Mouse (Mus musculus): Measurements from ENCODE around the gene Mgat4a. TPM values are rescaled to one million over a fixed set of nuclear protein-coding genes. Genes with fewer than 3 reads are reported as not detected.
"Not testable (repeated sequence)": the region's sequence is repeated elsewhere in the genome, so short reads cannot be mapped to it uniquely, and the experiment has no call there.

The Mgat4a gene
- polyA plus RNA-seq, 1 experiment from 2014 or later, result 7.0 TPM

DNA sequence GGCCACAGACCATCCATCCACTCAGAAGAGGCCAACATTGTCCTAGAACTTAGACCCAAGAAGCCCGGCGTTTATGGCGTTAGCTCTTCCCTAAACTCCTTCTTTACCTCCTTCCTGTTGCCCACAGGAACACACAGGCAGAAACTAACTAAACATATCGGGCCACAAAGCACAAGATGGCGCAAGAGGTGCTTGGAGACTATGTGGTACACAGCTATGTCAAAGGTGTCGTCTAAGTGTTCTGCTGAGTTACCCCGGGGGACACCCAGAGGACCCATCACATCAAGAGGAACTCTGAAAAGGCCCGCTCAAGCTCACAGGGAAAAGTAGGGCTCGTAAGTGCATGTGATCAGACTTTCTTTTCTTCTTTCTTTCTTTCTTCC lies 35.5 kb downstream of the Mgat4a start:
- no peaks in the 10 kb centered on the region for H3K36me3 ChIP-seq (ENCODE audit: control insufficient read depth, insufficient read depth, low read length)
- H3K27ac ChIP-seq (ENCODE audit: low read depth, low read length), result no peak overlapping the region
- H3K4me3 ChIP-seq (ENCODE audit: low read depth, low read length), result no peak overlapping the region
- DNase-seq (ENCODE audit: low spot score) (no peak), ATAC-seq (no peak)
- no peaks in the 10 kb centered on the region for H3K4me1 ChIP-seq (ENCODE audit: control insufficient read depth, insufficient read depth, low read length)
- H3K4me2 ChIP-seq (ENCODE audit: low read length), result no peak overlapping the region
- H3K9ac ChIP-seq (ENCODE audit: low read length), result no peak overlapping the region
- 95% methylated on average over 9 of the region's 9 CpGs for WGBS
- H3K9me3 ChIP-seq (replicated peaks; ENCODE audit: control insufficient read depth, low read length), result no peaks in the 10 kb centered on the region
- H3K27me3 ChIP-seq (replicated peaks; ENCODE audit: control insufficient read depth, insufficient read depth, low read length), result no peaks in the 10 kb centered on the region

DNA sequence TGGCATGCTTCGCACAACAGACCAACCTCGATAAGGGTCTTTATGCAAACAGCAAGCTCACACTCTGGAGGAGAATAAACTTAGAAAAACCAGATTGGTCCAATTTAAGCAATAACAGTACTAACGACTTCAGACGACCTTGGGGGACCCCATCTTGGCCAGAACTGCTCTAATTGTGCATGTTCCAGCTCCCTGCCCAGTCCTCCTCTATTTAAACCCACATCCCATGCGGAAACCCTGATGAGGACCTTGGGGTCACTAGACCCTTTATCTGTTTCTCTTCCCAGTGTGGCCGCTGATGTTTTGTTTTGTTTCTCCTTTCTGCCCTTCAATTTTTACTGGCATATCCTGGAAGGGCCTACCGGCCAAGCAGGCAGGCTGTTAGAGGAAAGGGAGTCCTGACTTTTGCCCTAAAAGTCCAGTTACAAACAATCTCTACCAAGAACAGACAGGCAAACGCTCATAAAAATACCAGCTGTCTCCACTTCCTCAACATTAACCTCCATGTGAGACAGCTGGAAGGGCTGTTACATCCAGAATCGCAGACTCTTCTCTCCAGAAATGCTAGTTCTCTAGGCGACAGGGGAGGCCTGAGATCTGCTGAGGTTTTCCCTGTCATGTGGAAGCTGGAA lies 36.0 kb downstream of the Mgat4a start:
- H3K4me2 ChIP-seq (ENCODE audit: low read length), result no peak overlapping the region
- H3K27ac ChIP-seq (ENCODE audit: low read depth, low read length), result no peak overlapping the region
- H3K9me3 ChIP-seq (replicated peaks; ENCODE audit: control insufficient read depth, low read length), result no peaks in the 10 kb centered on the region
- WGBS, result 76% methylated on average over 10 of the region's 10 CpGs
- no peaks in the 10 kb centered on the region for H3K4me1 ChIP-seq (ENCODE audit: control insufficient read depth, insufficient read depth, low read length)
- DNase-seq (ENCODE audit: low spot score), result no peak
- H3K9ac ChIP-seq (ENCODE audit: low read length), result no peak overlapping the region
- no peaks in the 10 kb centered on the region for H3K36me3 ChIP-seq (ENCODE audit: control insufficient read depth, insufficient read depth, low read length)
- H3K27me3 ChIP-seq (replicated peaks; ENCODE audit: control insufficient read depth, insufficient read depth, low read length), result no peaks in the 10 kb centered on the region
- no peak overlapping the region for H3K4me3 ChIP-seq (ENCODE audit: low read depth, low read length)
- no peak for ATAC-seq

DNA sequence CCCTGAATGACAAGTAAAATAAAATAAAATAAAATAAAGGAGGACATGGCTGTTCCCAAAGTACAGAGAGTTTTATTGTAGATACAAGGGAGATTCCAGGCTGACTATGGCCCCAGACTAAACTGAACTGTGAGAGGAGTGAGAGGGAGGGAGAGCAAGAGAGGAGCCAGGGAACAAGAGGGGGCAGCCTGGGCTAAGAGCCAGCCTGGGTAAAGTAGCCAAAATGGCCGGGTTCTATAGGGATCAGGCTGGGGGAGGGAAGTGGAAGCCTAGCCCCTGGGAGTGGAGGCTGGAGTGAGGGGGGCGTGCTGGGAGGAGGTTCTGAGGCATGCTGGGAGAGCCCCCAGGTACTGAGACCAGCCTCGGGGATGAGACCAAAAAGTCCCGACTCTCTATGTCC lies 37.2 kb downstream of the Mgat4a start:
- ATAC-seq (no peak), DNase-seq (ENCODE audit: low spot score) (no peak)
- no peak overlapping the region for H3K9ac ChIP-seq (ENCODE audit: low read length)
- no peak overlapping the region for H3K4me3 ChIP-seq (ENCODE audit: low read depth, low read length)
- WGBS, result 72% methylated on average over 4 of the region's 4 CpGs
- H3K4me1 ChIP-seq (ENCODE audit: control insufficient read depth, insufficient read depth, low read length), result no peaks in the 10 kb centered on the region
- no peak overlapping the region for H3K4me2 ChIP-seq (ENCODE audit: low read length)
- H3K9me3 ChIP-seq (replicated peaks; ENCODE audit: control insufficient read depth, low read length), result no peaks in the 10 kb centered on the region
- H3K27me3 ChIP-seq (replicated peaks; ENCODE audit: control insufficient read depth, insufficient read depth, low read length), result no peaks in the 10 kb centered on the region
- no peak overlapping the region for H3K27ac ChIP-seq (ENCODE audit: low read depth, low read length)
- no peaks in the 10 kb centered on the region for H3K36me3 ChIP-seq (ENCODE audit: control insufficient read depth, insufficient read depth, low read length)

- ATAC-seq, result no peak
Measured at GRCm38 (mm10) chr1:37502354-37502753, 38.5 kb downstream of the Mgat4a start.

DNA sequence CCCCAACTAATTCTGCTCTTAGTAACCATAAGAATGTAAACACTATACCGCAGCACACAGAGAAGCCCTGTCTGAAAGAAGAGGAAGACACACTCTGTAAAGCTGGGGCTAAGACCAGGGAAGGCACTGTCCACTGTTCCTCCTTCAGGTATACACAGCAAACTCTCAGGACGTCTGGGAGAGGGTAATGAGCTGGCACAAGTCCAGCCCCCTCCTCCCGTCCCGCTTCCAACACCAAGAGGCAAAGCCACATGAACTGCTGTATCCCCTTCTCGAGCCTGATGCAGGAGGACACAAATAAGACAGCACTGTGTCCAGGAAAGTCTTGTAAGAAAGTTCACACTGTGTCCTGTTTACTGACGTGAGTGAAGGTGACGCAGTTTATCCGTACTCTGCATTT lies 40.1 kb downstream of the Mgat4a start:
- 56% methylated on average over 8 of the region's 8 CpGs for WGBS
- DNase-seq (ENCODE audit: low spot score) (no peak), ATAC-seq (no peak)
- no peak overlapping the region for H3K27ac ChIP-seq (ENCODE audit: low read depth, low read length)
- no peaks in the 10 kb centered on the region for H3K4me1 ChIP-seq (ENCODE audit: control insufficient read depth, insufficient read depth, low read length)
- no peak overlapping the region for H3K4me2 ChIP-seq (ENCODE audit: low read length)
- no peak overlapping the region for H3K4me3 ChIP-seq (ENCODE audit: low read depth, low read length)
- no peaks in the 10 kb centered on the region for H3K9me3 ChIP-seq (replicated peaks; ENCODE audit: control insufficient read depth, low read length)
- H3K27me3 ChIP-seq (replicated peaks; ENCODE audit: control insufficient read depth, insufficient read depth, low read length), result no peaks in the 10 kb centered on the region
- H3K9ac ChIP-seq (ENCODE audit: low read length), result no peak overlapping the region
- H3K36me3 ChIP-seq (ENCODE audit: control insufficient read depth, insufficient read depth, low read length), result no peaks in the 10 kb centered on the region

More at GRCm38 (mm10) chr1:37502354-37502753, 38.5 kb downstream of the Mgat4a start:
- no peaks in the 10 kb centered on the region for H3K27me3 ChIP-seq (replicated peaks; ENCODE audit: control insufficient read depth, insufficient read depth, low read length)
- 82% methylated on average over 9 of the region's 9 CpGs for WGBS
- no peaks in the 10 kb centered on the region for H3K36me3 ChIP-seq (ENCODE audit: control insufficient read depth, insufficient read depth, low read length)
- no peak overlapping the region for H3K27ac ChIP-seq (ENCODE audit: low read depth, low read length)
- H3K4me2 ChIP-seq (ENCODE audit: low read length), result no peak overlapping the region
- no peak for DNase-seq (ENCODE audit: low spot score)
- no peak overlapping the region for H3K4me3 ChIP-seq (ENCODE audit: low read depth, low read length)
- H3K9ac ChIP-seq (ENCODE audit: low read length), result no peak overlapping the region
- H3K9me3 ChIP-seq (replicated peaks; ENCODE audit: control insufficient read depth, low read length), result no peaks in the 10 kb centered on the region
- H3K4me1 ChIP-seq (ENCODE audit: control insufficient read depth, insufficient read depth, low read length), result no peaks in the 10 kb centered on the region

DNA sequence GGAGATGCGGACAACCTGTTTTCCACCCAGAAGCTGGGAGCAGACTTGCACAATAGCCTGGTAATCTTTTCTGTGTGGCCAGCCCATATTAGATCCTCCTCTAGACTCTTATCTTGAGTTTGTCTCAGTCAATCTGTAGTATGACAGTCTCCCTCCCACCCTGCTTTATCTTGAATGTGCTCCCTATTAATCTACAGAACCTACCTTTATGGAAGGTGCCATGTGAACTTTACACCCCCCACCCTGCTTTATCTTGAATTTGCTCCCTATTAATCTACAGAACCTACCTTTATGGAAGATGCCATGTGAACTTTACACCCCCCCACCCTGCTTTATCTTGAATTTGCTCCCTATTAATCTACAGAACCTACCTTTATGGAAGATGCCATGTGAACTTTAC lies 41.4 kb downstream of the Mgat4a start:
- not testable (repeated sequence) for H3K27ac ChIP-seq (ENCODE audit: low read depth, low read length); H3K36me3 ChIP-seq (ENCODE audit: control insufficient read depth, insufficient read depth, low read length); DNase-seq (ENCODE audit: low spot score); H3K9ac ChIP-seq (ENCODE audit: low read length); ATAC-seq; H3K27me3 ChIP-seq (replicated peaks; ENCODE audit: control insufficient read depth, insufficient read depth, low read length); H3K4me1 ChIP-seq (ENCODE audit: control insufficient read depth, insufficient read depth, low read length); H3K9me3 ChIP-seq (replicated peaks; ENCODE audit: control insufficient read depth, low read length); H3K4me3 ChIP-seq (ENCODE audit: low read depth, low read length); H3K4me2 ChIP-seq (ENCODE audit: low read length)
- WGBS, result 89% methylated on average over 1 of the region's 1 CpGs

DNA sequence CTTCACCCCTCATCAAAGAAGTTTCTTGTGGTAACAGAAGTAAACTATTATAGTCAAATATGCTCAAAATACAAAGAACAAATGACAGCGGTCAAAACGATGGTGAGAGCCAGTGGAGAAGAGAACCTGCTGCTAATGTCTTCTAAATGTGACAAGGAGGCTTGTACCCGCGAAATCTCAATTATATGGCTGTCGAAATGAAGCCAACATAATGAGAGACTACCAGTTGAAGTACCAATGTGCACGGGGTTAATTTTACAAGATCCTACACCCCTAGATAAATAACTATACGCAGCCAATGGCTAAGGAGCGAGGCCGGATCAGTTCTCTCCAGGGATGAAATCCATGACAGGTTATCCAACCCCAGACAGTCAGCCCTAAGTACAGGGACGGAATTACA lies 41.9 kb downstream of the Mgat4a start:
- Histone ChIP-seq H3K9me3 (replicated peaks; ENCODE audit: control insufficient read depth, low read length) (no peaks in the 10 kb centered on the region), H3K27me3 (replicated peaks; ENCODE audit: control insufficient read depth, insufficient read depth, low read length) (no peaks in the 10 kb centered on the region), H3K4me1 (ENCODE audit: control insufficient read depth, insufficient read depth, low read length) (no peaks in the 10 kb centered on the region), H3K27ac (ENCODE audit: low read depth, low read length) (no peak overlapping the region), H3K9ac (ENCODE audit: low read length) (no peak overlapping the region), H3K4me3 (ENCODE audit: low read depth, low read length) (no peak overlapping the region), H3K36me3 (ENCODE audit: control insufficient read depth, insufficient read depth, low read length) (no peaks in the 10 kb centered on the region), H3K4me2 (ENCODE audit: low read length) (no peak overlapping the region)
- ATAC-seq (no peak), DNase-seq (ENCODE audit: low spot score) (no peak)
- 60% methylated on average over 10 of the region's 10 CpGs for WGBS

- no peak overlapping the region for H3K9ac ChIP-seq (ENCODE audit: low read length)
- H3K4me2 ChIP-seq (ENCODE audit: low read length), result no peak overlapping the region
- H3K27me3 ChIP-seq (replicated peaks; ENCODE audit: control insufficient read depth, insufficient read depth, low read length), result no peaks in the 10 kb centered on the region
- H3K4me1 ChIP-seq (ENCODE audit: control insufficient read depth, insufficient read depth, low read length), result no peaks in the 10 kb centered on the region
- DNase-seq (ENCODE audit: low spot score) (no peak), ATAC-seq (no peak)
- 70% methylated on average over 11 of the region's 11 CpGs for WGBS
- H3K27ac ChIP-seq (ENCODE audit: low read depth, low read length), result no peak overlapping the region
- H3K36me3 ChIP-seq (ENCODE audit: control insufficient read depth, insufficient read depth, low read length), result no peaks in the 10 kb centered on the region
- H3K9me3 ChIP-seq (replicated peaks; ENCODE audit: control insufficient read depth, low read length), result no peaks in the 10 kb centered on the region
- H3K4me3 ChIP-seq (ENCODE audit: low read depth, low read length), result no peak overlapping the region
Measured at GRCm38 (mm10) chr1:37496591-37497280, 44.1 kb downstream of the Mgat4a start.

GRCm38 (mm10) chr1:37495698-37496321 lies 45.0 kb downstream of the Mgat4a start:
- Histone ChIP-seq H3K27ac (ENCODE audit: low read depth, low read length) (no peak overlapping the region), H3K4me1 (ENCODE audit: control insufficient read depth, insufficient read depth, low read length) (no peaks in the 10 kb centered on the region), H3K9me3 (replicated peaks; ENCODE audit: control insufficient read depth, low read length) (no peaks in the 10 kb centered on the region), H3K27me3 (replicated peaks; ENCODE audit: control insufficient read depth, insufficient read depth, low read length) (no peaks in the 10 kb centered on the region), H3K4me3 (ENCODE audit: low read depth, low read length) (no peak overlapping the region), H3K9ac (ENCODE audit: low read length) (no peak overlapping the region), H3K4me2 (ENCODE audit: low read length) (no peak overlapping the region), H3K36me3 (ENCODE audit: control insufficient read depth, insufficient read depth, low read length) (no peaks in the 10 kb centered on the region)
- 88% methylated on average over 10 of the region's 10 CpGs for WGBS
- DNase-seq (ENCODE audit: low spot score) (no peak), ATAC-seq (no peak)
